31 mouse cellular contexts compared by ENCODE assay signal in genomic region chr10:11922132-11922531, GRCm38 (mm10).
"Had no signal": no experiment of that assay in that cellular context is flagged by ENCODE, and none has a peak within 500 bp of the region (broad histone marks: within the 10 kb centered on the region; RNA-seq: fewer than 3 reads in every experiment).

No protein-coding gene starts in this region.

- H3K4me2 ChIP-seq: limb, embryonic 12.5 days; limb, embryonic 13.5 days; limb, embryonic 15.5 days; liver, embryonic 11.5 days; liver, embryonic 12.5 days; liver, embryonic 13.5 days; liver, embryonic 15.5 days; lung, embryonic 14.5 days; lung, embryonic 15.5 days; midbrain, embryonic 11.5 days; midbrain, embryonic 12.5 days; midbrain, embryonic 13.5 days; midbrain, embryonic 15.5 days; neural tube, embryonic 12.5 days had no signal

- DNase-seq: left cerebral cortex, postnatal 4 days; liver; liver, embryonic 13.5 days; liver, postnatal 0 days; lung, adult 18-20 months; lung, embryonic 14.5 days; lung, postnatal 10 days; lung, postnatal 14 days; lung, postnatal 36 days; lung, postnatal 4 days; midbrain, embryonic 14.5 days had no signal

- H3K27me3 ChIP-seq: limb, embryonic 12.5 days; limb, embryonic 13.5 days; limb, embryonic 15.5 days; liver, embryonic 12.5 days; liver, embryonic 13.5 days; liver, embryonic 15.5 days; lung, embryonic 15.5 days; megakaryocyte, embryonic 14.5 days; midbrain, embryonic 12.5 days; midbrain, embryonic 13.5 days; midbrain, embryonic 15.5 days; neural tube, embryonic 12.5 days had no signal

- H3K27ac ChIP-seq: limb, embryonic 10.5 days; limb, embryonic 12.5 days; limb, embryonic 13.5 days; limb, embryonic 15.5 days; liver, embryonic 12.5 days; liver, embryonic 13.5 days; liver, embryonic 14.5 days; liver, embryonic 15.5 days; lung, embryonic 15.5 days; macrophage; midbrain, embryonic 10.5 days; midbrain, embryonic 12.5 days; midbrain, embryonic 13.5 days; midbrain, embryonic 15.5 days; neural tube, embryonic 12.5 days had no signal

- H3K36me3 ChIP-seq: limb, embryonic 10.5 days; limb, embryonic 12.5 days; limb, embryonic 13.5 days; limb, embryonic 15.5 days; liver, embryonic 12.5 days; liver, embryonic 13.5 days; liver, embryonic 15.5 days; lung, embryonic 15.5 days; midbrain, embryonic 10.5 days; midbrain, embryonic 12.5 days; midbrain, embryonic 13.5 days; midbrain, embryonic 15.5 days; neural tube, embryonic 12.5 days had no signal

- H3K9me3 ChIP-seq: limb, embryonic 10.5 days; limb, embryonic 12.5 days; limb, embryonic 13.5 days; limb, embryonic 15.5 days; liver, embryonic 12.5 days; liver, embryonic 13.5 days; liver, embryonic 15.5 days; lung, embryonic 15.5 days; midbrain, embryonic 10.5 days; midbrain, embryonic 12.5 days; midbrain, embryonic 13.5 days; midbrain, embryonic 15.5 days; neural tube, embryonic 12.5 days had no signal

- H3K4me3 ChIP-seq: limb, embryonic 10.5 days; limb, embryonic 12.5 days; limb, embryonic 13.5 days; limb, embryonic 15.5 days; liver, embryonic 12.5 days; liver, embryonic 13.5 days; liver, embryonic 15.5 days; lung, embryonic 15.5 days; megakaryocyte, embryonic 14.5 days; midbrain, embryonic 10.5 days; midbrain, embryonic 12.5 days; midbrain, embryonic 13.5 days; midbrain, embryonic 15.5 days; myocyte; neural tube, embryonic 12.5 days had no signal

- H3K4me1 ChIP-seq: limb, embryonic 10.5 days; limb, embryonic 12.5 days; limb, embryonic 13.5 days; limb, embryonic 15.5 days; liver, embryonic 12.5 days; liver, embryonic 13.5 days; liver, embryonic 15.5 days; lung, embryonic 15.5 days; megakaryocyte, embryonic 14.5 days; midbrain, embryonic 12.5 days; midbrain, embryonic 13.5 days; midbrain, embryonic 15.5 days; neural tube, embryonic 12.5 days had no signal

- ATAC-seq: liver, embryonic 12.5 days; liver, postnatal 0 days; lung, postnatal 0 days; midbrain, embryonic 13.5 days; midbrain, embryonic 15.5 days; midbrain, embryonic 16.5 days had no signal

- H3K9ac ChIP-seq: limb, embryonic 12.5 days; limb, embryonic 13.5 days; limb, embryonic 15.5 days; liver, embryonic 12.5 days; liver, embryonic 13.5 days; liver, embryonic 14.5 days; liver, embryonic 15.5 days; liver, postnatal 0 days; lung, embryonic 14.5 days; lung, embryonic 15.5 days; midbrain, embryonic 12.5 days; midbrain, embryonic 13.5 days; midbrain, embryonic 15.5 days; neural tube, embryonic 12.5 days had no signal
